Mouse (Mus musculus) liver, adult 2 months (tissue): Measurements from ENCODE around the gene Angptl2.

Source experiments
- CTCF ChIP-seq: fragments of 200-500 bp; IDR thresholded peaks from 2 replicates; pipeline ENCODE4 v1.5.1; 2011; ENCODE audit warnings: low read depth, low read length, control low read depth
- POLR2A ChIP-seq: fragments of 200-500 bp; IDR thresholded peaks from 2 replicates; pipeline ENCODE4 v1.6.1; 2011; ENCODE audit warnings: low read length, control low read depth; ENCODE audit not compliant: insufficient read depth; ENCODE audit errors: extremely low read depth

DNA sequence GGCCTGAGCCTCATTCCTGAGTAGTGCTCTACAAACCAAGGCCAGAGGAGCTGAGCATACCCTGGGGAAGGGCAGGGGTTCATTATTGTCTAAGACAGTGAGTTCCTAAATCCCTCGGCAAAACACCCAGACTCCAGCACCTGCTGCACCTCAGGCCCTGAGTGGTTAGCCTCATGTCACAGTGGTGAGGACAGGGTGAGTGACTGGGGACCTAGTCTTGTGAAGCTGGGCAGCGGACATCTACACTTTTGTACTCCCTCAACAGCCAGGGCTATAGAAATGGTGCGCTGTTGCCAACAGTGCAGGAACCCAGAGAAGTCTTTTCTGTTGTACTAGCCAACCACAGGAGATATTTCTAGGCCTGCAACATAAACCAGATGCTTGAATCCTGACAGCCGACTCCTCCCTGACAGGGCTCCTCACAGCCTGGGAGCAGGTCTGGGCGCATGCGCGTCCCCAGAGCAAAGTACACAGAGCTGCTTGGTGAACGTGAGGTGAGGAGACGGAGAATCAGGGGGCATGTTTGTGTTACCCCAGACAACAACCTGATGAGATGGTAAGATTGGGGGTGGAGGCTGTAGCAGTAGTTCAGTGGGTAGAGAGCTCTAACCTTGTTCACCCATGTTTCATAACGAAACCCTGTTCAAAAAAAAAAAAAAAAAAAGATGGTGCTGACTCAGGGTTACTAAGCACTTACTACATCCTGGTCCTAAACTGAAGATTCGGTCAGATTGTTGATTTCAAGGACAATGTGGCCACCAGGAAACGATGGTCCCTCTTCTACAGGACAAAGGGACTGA, 38.2 kb upstream of the Angptl2 start:
- no peak for TF ChIP-seq CTCF
- no peak for TF ChIP-seq POLR2A
